Mouse (Mus musculus): Measurements from ENCODE around the gene Dcst2. TPM values are rescaled to one million over a fixed set of nuclear protein-coding genes. Genes with fewer than 3 reads are reported as not detected.
A peak's percentile ranks its signal among the peaks of the same experiment; 100 is the strongest.

The Dcst2 gene
- polyA plus RNA-seq, 1 experiment from 2014 or later: 0.34 TPM

GRCm38 (mm10) chr3:89422556-89423205, 60.9 kb downstream of the Dcst2 start:
- ATAC-seq (ENCODE audit: low FRiP score, low read depth): no peak
- Histone ChIP-seq H3K9ac (0 out of 2 replicates have a peak overlapping the region, but pooled peaks have one; percentile 76), H3K27ac (peak overlapping the region; percentile 88; the same call in 1 of the 2 replicates), H3K4me2 (replicated peaks) (peak overlapping the region; percentile 88), H3K9me3 (no peaks in the 10 kb centered on the region), H3K4me3 (peak overlapping the region; percentile 68), H3K36me3 (peaks cover 47% of the 10 kb centered on the region), H3K27me3 (no peaks in the 10 kb centered on the region), H3K4me1 (peaks cover 43% of the 10 kb centered on the region)
- 76% methylated on average over 6 of the region's 6 CpGs for WGBS

GRCm38 (mm10) chr3:89424416-89425140, 62.8 kb downstream of the Dcst2 start:
- no peak overlapping the region for H3K4me3 ChIP-seq
- no peaks in the 10 kb centered on the region for H3K9me3 ChIP-seq
- H3K4me1 ChIP-seq: peaks cover 42% of the 10 kb centered on the region
- no peak overlapping the region for H3K4me2 ChIP-seq (replicated peaks)
- WGBS: 95% methylated on average over 5 of the region's 5 CpGs
- no peak for ATAC-seq (ENCODE audit: low FRiP score, low read depth)
- no peak overlapping the region for H3K27ac ChIP-seq
- H3K36me3 ChIP-seq: peaks cover 57% of the 10 kb centered on the region
- no peaks in the 10 kb centered on the region for H3K27me3 ChIP-seq
- no peak overlapping the region for H3K9ac ChIP-seq

GRCm38 (mm10) chr3:89425141-89425525, 63.4 kb downstream of the Dcst2 start:
- H3K36me3 ChIP-seq: peaks cover 57% of the 10 kb centered on the region
- H3K27me3 ChIP-seq: no peaks in the 10 kb centered on the region
- H3K4me2 ChIP-seq (replicated peaks): no peak overlapping the region
- WGBS: 86% methylated on average over 5 of the region's 5 CpGs
- H3K27ac ChIP-seq: no peak overlapping the region
- H3K4me3 ChIP-seq: no peak overlapping the region
- H3K4me1 ChIP-seq: peaks cover 36% of the 10 kb centered on the region
- H3K9me3 ChIP-seq: no peaks in the 10 kb centered on the region
- ATAC-seq (ENCODE audit: low FRiP score, low read depth): no peak
- H3K9ac ChIP-seq: no peak overlapping the region

GRCm38 (mm10) chr3:89425876-89426275, 64.1 kb downstream of the Dcst2 start:
- H3K4me3 ChIP-seq: no peak overlapping the region
- no peak overlapping the region for H3K4me2 ChIP-seq (replicated peaks)
- no peak overlapping the region for H3K27ac ChIP-seq
- no peaks in the 10 kb centered on the region for H3K27me3 ChIP-seq
- peaks cover 57% of the 10 kb centered on the region for H3K36me3 ChIP-seq
- no peaks in the 10 kb centered on the region for H3K9me3 ChIP-seq
- WGBS: 87% methylated on average over 4 of the region's 4 CpGs
- H3K4me1 ChIP-seq: peaks cover 31% of the 10 kb centered on the region
- no peak for ATAC-seq (ENCODE audit: low FRiP score, low read depth)
- H3K9ac ChIP-seq: no peak overlapping the region

Other genes with a start within 250 kb of the Dcst2 start
- 0.33 and 0.68 TPM in 2 replicates for gene Pklr, start 225.8 kb upstream of the Dcst2 start, polyA plus RNA-seq (2015; fragmentation: Nextera tagmentation; extraction: Ambion mirVana)
- gene Hcn3, start 201.8 kb upstream of the Dcst2 start, polyA plus RNA-seq (2015; fragmentation: Nextera tagmentation; extraction: Ambion mirVana): 2.0 and 3.0 TPM in 2 replicates
- 32.3 and 36.6 TPM in 2 replicates for gene Clk2, start 197.2 kb upstream of the Dcst2 start, polyA plus RNA-seq (2015; fragmentation: Nextera tagmentation; extraction: Ambion mirVana)
- gene Scamp3, start 184.5 kb upstream of the Dcst2 start, polyA plus RNA-seq (2015; fragmentation: Nextera tagmentation; extraction: Ambion mirVana): 115 and 119 TPM in 2 replicates
- gene Fam189b, start 178.8 kb upstream of the Dcst2 start, polyA plus RNA-seq (2015; fragmentation: Nextera tagmentation; extraction: Ambion mirVana): 34.0 and 35.2 TPM in 2 replicates
- 35.6 and 40.2 TPM in 2 replicates for gene Gba, start 159.0 kb upstream of the Dcst2 start, polyA plus RNA-seq (2015; fragmentation: Nextera tagmentation; extraction: Ambion mirVana)
- 63.7 and 69.8 TPM in 2 replicates for gene Thbs3, start 146.8 kb upstream of the Dcst2 start, polyA plus RNA-seq (2015; fragmentation: Nextera tagmentation; extraction: Ambion mirVana)
- gene Mtx1, start 134.9 kb upstream of the Dcst2 start, polyA plus RNA-seq (2015; fragmentation: Nextera tagmentation; extraction: Ambion mirVana): 202 and 205 TPM in 2 replicates
- 0.64 and 1.1 TPM in 2 replicates for gene Muc1, start 132.9 kb upstream of the Dcst2 start, polyA plus RNA-seq (2015; fragmentation: Nextera tagmentation; extraction: Ambion mirVana)
- 332 and 333 TPM in 2 replicates for gene Krtcap2, start 116.0 kb upstream of the Dcst2 start, polyA plus RNA-seq (2015; fragmentation: Nextera tagmentation; extraction: Ambion mirVana)
- gene Trim46, start 115.7 kb upstream of the Dcst2 start, polyA plus RNA-seq (2015; fragmentation: Nextera tagmentation; extraction: Ambion mirVana): 6.1 and 6.8 TPM in 2 replicates
- gene Dpm3, start 102.6 kb upstream of the Dcst2 start, polyA plus RNA-seq (2015; fragmentation: Nextera tagmentation; extraction: Ambion mirVana): 120 and 126 TPM in 2 replicates
- gene Slc50a1, start 91.4 kb upstream of the Dcst2 start, polyA plus RNA-seq (2015; fragmentation: Nextera tagmentation; extraction: Ambion mirVana): 85.5 and 88.8 TPM in 2 replicates
- gene Efna1, start 80.8 kb upstream of the Dcst2 start, polyA plus RNA-seq (2015; fragmentation: Nextera tagmentation; extraction: Ambion mirVana): 44.0 and 46.2 TPM in 2 replicates
- 27.4 and 30.6 TPM in 2 replicates for gene Efna3, start 39.0 kb upstream of the Dcst2 start, polyA plus RNA-seq (2015; fragmentation: Nextera tagmentation; extraction: Ambion mirVana)
- gene Efna4, start 23.9 kb upstream of the Dcst2 start, polyA plus RNA-seq (2015; fragmentation: Nextera tagmentation; extraction: Ambion mirVana): 49.0 and 51.6 TPM in 2 replicates
- gene Adam15, start 12.0 kb upstream of the Dcst2 start, polyA plus RNA-seq (2015; fragmentation: Nextera tagmentation; extraction: Ambion mirVana): 50.3 and 52.2 TPM in 2 replicates
- 0.38 and 0.51 TPM in 2 replicates for gene Dcst1, start 3.3 kb downstream of the Dcst2 start, polyA plus RNA-seq (2015; fragmentation: Nextera tagmentation; extraction: Ambion mirVana)
- 1.1 and 2.0 TPM in 2 replicates for gene Zbtb7b, start 32.8 kb downstream of the Dcst2 start, polyA plus RNA-seq (2015; fragmentation: Nextera tagmentation; extraction: Ambion mirVana)
- gene Lenep, start 40.8 kb downstream of the Dcst2 start, polyA plus RNA-seq (2015; fragmentation: Nextera tagmentation; extraction: Ambion mirVana): not detected in 2 replicates
- 27.1 and 28.2 TPM in 2 replicates for gene Flad1, start 49.9 kb downstream of the Dcst2 start, polyA plus RNA-seq (2015; fragmentation: Nextera tagmentation; extraction: Ambion mirVana)
- 508 and 542 TPM in 2 replicates for gene Cks1b, start 56.4 kb downstream of the Dcst2 start, polyA plus RNA-seq (2015; fragmentation: Nextera tagmentation; extraction: Ambion mirVana)
- 102 and 108 TPM in 2 replicates for gene Shc1, start 56.5 kb downstream of the Dcst2 start, polyA plus RNA-seq (2015; fragmentation: Nextera tagmentation; extraction: Ambion mirVana)
- gene Pygo2, start 68.2 kb downstream of the Dcst2 start, polyA plus RNA-seq (2015; fragmentation: Nextera tagmentation; extraction: Ambion mirVana): 49.7 and 50.3 TPM in 2 replicates
- gene Pbxip1, start 74.7 kb downstream of the Dcst2 start, polyA plus RNA-seq (2015; fragmentation: Nextera tagmentation; extraction: Ambion mirVana): 34.1 and 35.2 TPM in 2 replicates
- gene Pmvk, start 92.6 kb downstream of the Dcst2 start, polyA plus RNA-seq (2015; fragmentation: Nextera tagmentation; extraction: Ambion mirVana): 59.9 and 60.4 TPM in 2 replicates
- 3.5 and 3.6 TPM in 2 replicates for gene Kcnn3, start 158.2 kb downstream of the Dcst2 start, polyA plus RNA-seq (2015; fragmentation: Nextera tagmentation; extraction: Ambion mirVana)